Mouse (Mus musculus) hindbrain, embryonic 16.5 days (tissue): ENCODE data around the gene Scgb2b18. TPM values are rescaled to one million over a fixed set of nuclear protein-coding genes. Genes with fewer than 3 reads are reported as not detected.
"Not testable (repeated sequence)": the region's sequence is repeated elsewhere in the genome, so short reads cannot be mapped to it uniquely, and the experiment has no call there.

ENCODE experiments used
- ATAC-seq: fragments of 200-750 bp; cut with Nextera tagmentation; 2 replicates; pipeline ENCODE4 v1.8.0; 2017; ENCODE audit warnings: moderate TSS enrichment, moderate library complexity
- H3K27ac ChIP-seq: fragments of 300-500 bp; sonication (generic); 2 replicates; pipeline ENCODE4 v1.5.1; 2014; ENCODE audit warnings: low read depth, mild to moderate bottlenecking, control low read depth, low read length, moderate library complexity
- H3K27me3 ChIP-seq: fragments of 300-500 bp; sonication (generic); replicated peaks from 2 replicates; pipeline ENCODE4 v1.6.1; 2014; ENCODE audit warnings: low read length; ENCODE audit not compliant: control insufficient read depth, insufficient read depth
- H3K36me3 ChIP-seq: fragments of 300-500 bp; sonication (generic); 2 replicates; pipeline ENCODE4 v1.6.1; 2014; ENCODE audit warnings: mild to moderate bottlenecking, low read length, moderate library complexity, mixed read lengths; ENCODE audit not compliant: control insufficient read depth, insufficient read depth
- H3K4me1 ChIP-seq: fragments of 300-500 bp; sonication (generic); 2 replicates; pipeline ENCODE4 v1.6.1; 2014; ENCODE audit warnings: low read depth, low read length; ENCODE audit not compliant: control insufficient read depth, insufficient read depth
- H3K4me2 ChIP-seq: fragments of 300-500 bp; sonication (generic); 2 replicates; pipeline ENCODE4 v1.6.1; 2014; ENCODE audit warnings: mild to moderate bottlenecking, low read length, control low read depth, moderate library complexity
- H3K4me3 ChIP-seq: fragments of 300-500 bp; sonication (generic); 2 replicates; pipeline ENCODE4 v1.5.1; 2014; ENCODE audit warnings: mild to moderate bottlenecking, low read length, control low read depth, moderate library complexity
- H3K9ac ChIP-seq: fragments of 300-500 bp; sonication (generic); 2 replicates; pipeline ENCODE4 v1.6.1; 2014; ENCODE audit warnings: low read depth, mild to moderate bottlenecking, control low read depth, low read length, moderate library complexity
- H3K9me3 ChIP-seq: fragments of 300-500 bp; sonication (generic); 2 replicates; pipeline ENCODE4 v1.6.1; 2014; ENCODE audit warnings: mild to moderate bottlenecking, low read length, moderate library complexity; ENCODE audit not compliant: control insufficient read depth
- WGBS: fragments of 180-500 bp; shearing (Covaris S2); extraction: QIAGEN DNeasy Blood & Tissue Kit; methylation state at CpG from one replicate; pipeline ENCODE4 v1.1.7; 2014; 5-methylcytosine and 5-hydroxymethylcytosine counted together
- polyA plus RNA-seq: library from polyadenylated mRNA; unstranded; fragments of >200 nt; fragmentation: Nextera tagmentation; extraction: Ambion mirVana; gene quantifications from 2 replicates; pipeline ENCODE4 v1.2.1, GENCODE M21; 2015

Scgb2b18 gene
- not detected in 2 replicates for polyA plus RNA-seq

- H3K4me3 ChIP-seq, H3K36me3 ChIP-seq, ATAC-seq, H3K9me3 ChIP-seq, H3K4me1 ChIP-seq, H3K27ac ChIP-seq, H3K27me3 ChIP-seq, H3K9ac ChIP-seq, H3K4me2 ChIP-seq: not testable (repeated sequence)
- WGBS, result 68% methylated on average over 2 of the region's 2 CpGs
These were observed at the start of gene Scgb2b18 for GRCm38 (mm10) chr7:33173764-33174163. Scgb2b18 (minus strand) TSS chr7:33173864.

- H3K36me3 ChIP-seq, H3K27ac ChIP-seq, H3K9me3 ChIP-seq, H3K27me3 ChIP-seq, H3K4me1 ChIP-seq, H3K9ac ChIP-seq, H3K4me3 ChIP-seq, ATAC-seq, H3K4me2 ChIP-seq: not testable (repeated sequence)
- WGBS, result no CpG with 5 or more reads among the region's 2 CpGs
These were observed 11.6 kb upstream of the Scgb2b18 start, which contains the start of gene Scgb1b18 for GRCm38 (mm10) chr7:33185268-33185667. Scgb1b18 (plus strand) TSS chr7:33185568.

Other genes with a start within 250 kb of the Scgb2b18 start
- not detected in 2 replicates for gene Scgb2b17, start 117.3 kb downstream of the Scgb2b18 start, polyA plus RNA-seq
- not detected in 2 replicates for gene Scgb1b17, start 110.4 kb downstream of the Scgb2b18 start, polyA plus RNA-seq
- not detected in 2 replicates for gene Scgb1b18, start 11.7 kb upstream of the Scgb2b18 start, polyA plus RNA-seq
- gene Scgb2b19, start 106.5 kb upstream of the Scgb2b18 start, polyA plus RNA-seq, result not detected in 2 replicates
- gene Scgb1b19, start 113.4 kb upstream of the Scgb2b18 start, polyA plus RNA-seq, result not detected in 2 replicates
- gene Scgb2b20, start 192.5 kb upstream of the Scgb2b18 start, polyA plus RNA-seq, result not detected in 2 replicates
- gene Scgb1b20, start 199.4 kb upstream of the Scgb2b18 start, polyA plus RNA-seq, result not detected in 2 replicates